Mouse (Mus musculus) forebrain, embryonic 12.5 days (tissue): Measurements from ENCODE around the gene Fmr1nb. TPM values are rescaled to one million over a fixed set of nuclear protein-coding genes. Genes with fewer than 3 reads are reported as not detected.
A peak's percentile ranks its signal among the peaks of the same experiment; 100 is the strongest.
"Not testable (repeated sequence)": the region's sequence is repeated elsewhere in the genome, so short reads cannot be mapped to it uniquely, and the experiment has no call there.

Source experiments
- ATAC-seq: fragments of 200-750 bp; cut with Nextera tagmentation; 2 replicates; pipeline ENCODE4 v1.8.0; 2017; ENCODE audit warnings: moderate TSS enrichment; ENCODE audit not compliant: low FRiP score
- H3K27ac ChIP-seq: fragments of 300-500 bp; sonication (generic); 2 replicates; pipeline ENCODE4 v1.5.1; 2016; ENCODE audit warnings: mild to moderate bottlenecking
- H3K27me3 ChIP-seq: fragments of 300-500 bp; sonication (generic); 2 replicates; pipeline ENCODE4 v1.6.1; 2016; ENCODE audit warnings: mild to moderate bottlenecking
- H3K36me3 ChIP-seq: fragments of 300-500 bp; sonication (generic); replicated peaks from 2 replicates; pipeline ENCODE4 v1.6.1; 2016; ENCODE audit warnings: mild to moderate bottlenecking
- H3K4me1 ChIP-seq: fragments of 300-500 bp; sonication (generic); 2 replicates; pipeline ENCODE4 v1.6.1; 2016
- H3K4me2 ChIP-seq: fragments of 300-500 bp; sonication (generic); 2 replicates; pipeline ENCODE4 v1.6.1; 2016; ENCODE audit warnings: mild to moderate bottlenecking, moderate library complexity
- H3K4me3 ChIP-seq: fragments of 300-500 bp; sonication (generic); replicated peaks from 2 replicates; pipeline ENCODE4 v1.5.1; 2016; ENCODE audit warnings: mild to moderate bottlenecking
- H3K9ac ChIP-seq: fragments of 300-500 bp; sonication (generic); 2 replicates; pipeline ENCODE4 v1.6.1; 2016; ENCODE audit warnings: mild to moderate bottlenecking
- H3K9me3 ChIP-seq: fragments of 300-500 bp; sonication (generic); 2 replicates; pipeline ENCODE4 v1.6.1; 2016
- WGBS: fragments of 180-500 bp; shearing (Covaris S2); methylation state at CpG from one replicate; pipeline ENCODE4 v1.1.7; 2016; 5-methylcytosine and 5-hydroxymethylcytosine counted together
- polyA plus RNA-seq: library from polyadenylated mRNA; unstranded; fragments of >200 nt; fragmentation: Nextera tagmentation; extraction: Ambion mirVana; gene quantifications from 2 replicates; pipeline ENCODE4 v1.2.1, GENCODE M21; 2016

The Fmr1nb gene
- polyA plus RNA-seq, result not detected in 2 replicates

DNA sequence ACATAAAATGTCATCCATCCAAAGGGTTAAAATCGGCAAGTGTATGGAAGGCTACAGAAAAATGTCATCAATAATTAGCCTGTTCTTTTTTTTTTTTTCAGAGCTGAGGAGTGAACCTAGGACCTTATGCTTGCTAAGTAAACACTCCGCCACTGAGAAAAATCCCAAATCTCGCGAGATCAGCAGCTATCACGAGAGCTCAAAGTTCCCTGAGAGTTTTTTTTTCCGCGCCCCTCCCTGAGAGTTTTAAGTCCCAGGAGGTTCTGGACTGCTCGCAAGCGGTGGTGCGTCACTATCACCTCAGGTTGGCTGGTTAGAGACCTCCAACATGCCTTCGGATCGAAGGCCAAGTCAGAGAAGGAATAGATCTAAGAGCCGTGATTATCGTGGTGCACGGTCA is at the start of gene Fmr1nb:
TSS of gene Fmr1nb (plus strand) at position 234 of the 400 bp plus-strand sequence.
- H3K9me3 ChIP-seq, result no peaks in the 10 kb centered on the region
- no peak for ATAC-seq
- 90% methylated on average over 15 of the region's 15 CpGs for WGBS
- H3K36me3 ChIP-seq, result no peaks in the 10 kb centered on the region
- H3K4me1 ChIP-seq, result no peaks in the 10 kb centered on the region
- H3K4me2 ChIP-seq, result no peak within 1 kb of the TSS
- H3K4me3 ChIP-seq, result no peak within 1 kb of the TSS
- no peak within 1 kb of the TSS for H3K27ac ChIP-seq
- no peak within 1 kb of the TSS for H3K9ac ChIP-seq
- H3K27me3 ChIP-seq, result no peaks in the 10 kb centered on the region

DNA sequence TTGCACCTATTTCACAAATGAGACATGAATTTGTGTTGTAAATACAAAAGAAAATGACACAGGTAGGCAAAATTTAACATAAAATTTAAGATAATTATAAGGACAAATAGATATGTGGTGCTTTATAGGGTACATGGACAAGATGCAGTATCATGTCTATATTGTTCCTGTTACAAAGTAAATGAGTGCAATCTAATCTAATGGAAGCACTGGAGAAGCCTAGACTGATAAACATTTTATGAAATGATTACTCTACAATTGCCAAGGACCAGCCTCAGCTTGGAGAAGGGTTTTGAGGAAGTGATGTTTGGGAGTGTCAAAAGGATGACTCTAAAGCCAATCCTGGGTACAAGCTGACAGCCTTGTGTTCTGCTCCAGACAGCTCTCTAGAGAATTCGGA is 24.7 kb upstream of the Fmr1nb start:
- Histone ChIP-seq H3K4me3 (no peak overlapping the region), H3K9me3 (no peaks in the 10 kb centered on the region), H3K36me3 (no peaks in the 10 kb centered on the region), H3K27me3 (no peaks in the 10 kb centered on the region), H3K27ac (no peak overlapping the region), H3K4me1 (no peaks in the 10 kb centered on the region), H3K9ac (no peak overlapping the region), H3K4me2 (no peak overlapping the region)
- 86% methylated on average over 1 of the region's 1 CpGs for WGBS
- ATAC-seq, result no peak

DNA sequence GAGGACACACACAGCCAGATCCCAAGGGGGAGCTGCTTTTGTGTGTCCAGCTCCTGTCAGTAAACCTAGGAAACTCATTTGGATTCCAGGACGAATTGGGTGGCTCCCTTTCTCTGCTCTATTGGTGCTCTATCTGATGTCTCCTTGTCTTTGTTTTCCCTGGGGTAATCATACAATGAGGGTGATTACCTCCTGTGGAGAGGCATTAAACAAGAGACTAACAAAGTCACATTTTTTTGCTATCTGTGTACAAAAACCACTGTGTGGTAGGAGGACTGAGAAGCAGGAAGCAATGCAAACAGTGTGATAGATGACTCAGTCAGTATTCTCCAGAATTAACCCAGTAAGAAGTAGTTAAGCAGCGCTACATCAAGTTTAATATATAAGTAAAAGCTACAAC is 21.6 kb upstream of the Fmr1nb start:
- H3K27ac ChIP-seq, result no peak overlapping the region
- no peaks in the 10 kb centered on the region for H3K9me3 ChIP-seq
- H3K4me3 ChIP-seq, result no peak overlapping the region
- 46% methylated on average over 2 of the region's 2 CpGs for WGBS
- no peak for ATAC-seq
- H3K4me1 ChIP-seq, result no peaks in the 10 kb centered on the region
- no peak overlapping the region for H3K9ac ChIP-seq
- no peak overlapping the region for H3K4me2 ChIP-seq
- H3K27me3 ChIP-seq, result no peaks in the 10 kb centered on the region
- H3K36me3 ChIP-seq, result no peaks in the 10 kb centered on the region

DNA sequence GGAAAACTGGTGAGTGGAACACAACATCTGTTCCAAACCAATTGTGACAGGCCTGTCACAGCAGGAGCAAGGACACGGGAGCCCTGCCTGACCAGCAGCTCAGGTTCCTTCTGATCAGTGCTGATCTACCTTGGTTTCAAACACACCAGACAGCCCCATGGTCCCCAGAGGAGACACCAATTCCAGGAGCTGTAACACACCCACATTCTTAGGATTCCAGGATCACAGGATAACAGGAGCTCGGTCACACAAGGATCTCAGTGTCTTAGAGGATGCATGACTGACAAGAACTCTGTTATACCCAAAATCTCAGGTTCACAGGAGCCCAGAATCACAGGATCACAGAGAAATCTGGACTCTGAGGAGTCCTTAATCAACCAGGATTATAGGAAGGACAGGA is 58.8 kb downstream of the Fmr1nb start:
- H3K27ac ChIP-seq, H3K9me3 ChIP-seq, H3K4me1 ChIP-seq, H3K4me3 ChIP-seq, H3K36me3 ChIP-seq, H3K27me3 ChIP-seq, H3K9ac ChIP-seq, ATAC-seq: not testable (repeated sequence)
- peak overlapping the region; percentile 45; the same call in 1 of the 2 replicates for H3K4me2 ChIP-seq
- WGBS, result 36% methylated on average over 2 of the region's 2 CpGs

DNA sequence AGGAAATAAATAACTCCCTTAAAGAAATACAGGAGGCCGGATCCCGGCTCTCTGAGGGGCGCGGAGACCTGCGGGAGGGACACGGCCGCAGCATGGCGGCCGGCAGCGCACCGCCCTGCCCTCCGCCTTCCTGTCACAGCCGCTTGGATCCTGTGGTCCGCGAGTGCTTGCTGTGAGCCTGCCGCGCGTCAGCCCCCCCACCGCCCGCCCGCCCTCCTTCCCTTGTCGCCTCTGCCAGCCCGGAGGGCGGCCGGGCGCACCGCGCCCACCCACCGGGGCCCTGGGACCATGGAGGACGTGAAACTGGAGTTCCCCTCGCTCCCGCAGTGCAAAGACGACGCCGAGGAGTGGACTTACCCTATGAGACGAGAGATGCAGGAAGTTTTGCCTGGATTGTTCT is 59.4 kb downstream of the Fmr1nb start, which contains the start of gene Gm14698:
TSS of gene Gm14698 (plus strand) at position 35 of the 400 bp plus-strand sequence.
- H3K27ac ChIP-seq, H3K9ac ChIP-seq, H3K36me3 ChIP-seq, H3K27me3 ChIP-seq, H3K4me1 ChIP-seq, H3K9me3 ChIP-seq: not testable (repeated sequence)
- Histone ChIP-seq H3K4me3 (peak within 1 kb of the TSS; percentile 35), H3K4me2 (peak within 1 kb of the TSS; percentile 45)
- WGBS, result 17% methylated on average over 22 of the region's 36 CpGs
- peak; percentile 90 for ATAC-seq

DNA sequence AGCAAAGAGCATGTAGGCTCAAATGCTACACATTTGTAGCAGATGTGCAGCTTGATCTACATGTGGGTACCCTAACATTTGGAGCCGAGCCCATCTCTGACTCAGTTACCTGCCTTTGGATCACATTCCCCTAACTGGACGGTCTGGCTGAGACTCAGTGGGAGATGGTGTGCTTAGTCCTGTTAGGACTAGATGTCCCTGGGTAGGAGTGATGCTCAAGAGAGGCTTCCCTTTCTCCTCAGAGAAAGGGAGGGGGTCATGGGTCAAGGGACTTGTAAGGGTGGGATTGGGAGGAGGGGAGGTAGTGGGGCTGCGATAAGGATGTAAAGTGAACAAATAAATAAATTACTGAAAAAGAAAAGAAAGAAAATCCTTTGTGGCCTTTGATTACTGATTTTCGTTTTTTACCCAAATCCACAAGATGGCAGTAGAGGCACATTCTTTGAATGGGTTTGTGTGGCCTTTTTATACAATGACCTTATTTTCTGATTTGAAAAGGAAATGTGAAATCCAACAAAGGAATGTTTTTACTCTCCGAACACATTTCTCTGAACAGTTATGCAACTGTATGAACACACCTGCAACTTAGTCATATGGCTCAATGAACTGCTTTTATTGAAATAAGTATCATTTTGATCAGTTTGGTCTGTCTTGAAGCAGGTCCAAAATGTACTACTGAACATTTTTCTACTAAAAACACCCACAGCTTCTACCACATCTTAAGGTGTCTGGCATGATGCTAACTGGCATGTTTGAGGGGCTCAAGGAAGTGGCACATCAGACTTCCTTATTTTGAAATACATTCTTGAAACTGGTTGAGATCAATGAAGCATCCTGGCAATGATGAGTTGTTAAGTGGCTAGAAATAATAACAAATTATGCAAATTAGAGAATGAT is 78.2 kb downstream of the Fmr1nb start:
- no peak overlapping the region for H3K9ac ChIP-seq
- H3K27me3 ChIP-seq, result no peaks in the 10 kb centered on the region
- WGBS, result 22% methylated on average over 5 of the region's 5 CpGs
- H3K4me2 ChIP-seq, result no peak overlapping the region
- H3K36me3 ChIP-seq, result no peaks in the 10 kb centered on the region
- H3K9me3 ChIP-seq, result no peaks in the 10 kb centered on the region
- H3K4me3 ChIP-seq, result no peak overlapping the region
- no peaks in the 10 kb centered on the region for H3K4me1 ChIP-seq
- H3K27ac ChIP-seq, result no peak overlapping the region
- peak; percentile 44; the same call in 1 of the 2 replicates for ATAC-seq

Other genes with a start within 250 kb of the Fmr1nb start
- gene Fmr1, start 83.3 kb upstream of the Fmr1nb start, polyA plus RNA-seq, result 75.5 and 75.9 TPM in 2 replicates
- gene Gm14698, start 59.3 kb downstream of the Fmr1nb start, polyA plus RNA-seq, result 2.5 and 4.2 TPM in 2 replicates
- gene Gm6812, start 131.2 kb downstream of the Fmr1nb start, polyA plus RNA-seq, result not detected in 2 replicates